Mouse (Mus musculus) layer of hippocampus, adult 18-20 months (tissue): ENCODE measurements at regions not wholly inside any gene's neighbourhood (a gene's known extent, or its start where the extent isn't known, plus 50 kb on each side); places are given as distances from the start of the nearest gene placed in this dataset.

Experiments used
- DNase-seq, 2 experiments: peaks; one replicate each; pipeline ENCODE4 v3.0.0; 2022; ENCODE audit warnings: low spot score in 2 of 2

- no peak for DNase-seq
Observed at GRCm38 (mm10) chr3:129386522-129386921, 54.0 kb upstream of the Enpep start.

- peak; percentile 9 to 39 for DNase-seq
Observed at GRCm38 (mm10) chr3:129390506-129390905, 58.0 kb upstream of the Enpep start.

GRCm38 (mm10) chr3:129391888-129392813 lies 59.6 kb upstream of the Enpep start:
- DNase-seq, result no peak

GRCm38 (mm10) chr3:129392814-129393804 lies 60.6 kb upstream of the Enpep start:
- DNase-seq, result no peak

- no peak for DNase-seq
Observed at GRCm38 (mm10) chr3:129397481-129397880, 65.0 kb upstream of the Enpep start.

- no peak for DNase-seq
Observed at GRCm38 (mm10) chr3:129400092-129400924, 67.8 kb upstream of the Enpep start.

- no peak for DNase-seq
Observed at GRCm38 (mm10) chr3:129411389-129412054, 79.0 kb upstream of the Enpep start.

- no peak for DNase-seq
Observed at GRCm38 (mm10) chr3:129412126-129412960, 79.8 kb upstream of the Enpep start.

GRCm38 (mm10) chr3:129412961-129413246 lies 80.4 kb upstream of the Enpep start:
- DNase-seq, result no peak

GRCm38 (mm10) chr3:129415656-129416055 lies 83.1 kb upstream of the Enpep start:
- DNase-seq, result no peak

- no peak for DNase-seq
Observed at GRCm38 (mm10) chr3:129416337-129416736, 83.8 kb upstream of the Enpep start.

GRCm38 (mm10) chr3:129421620-129422239 lies 89.2 kb upstream of the Enpep start:
- peak in 1 of 2 experiments; percentile 10 for DNase-seq

GRCm38 (mm10) chr3:129428750-129429149 lies 96.2 kb upstream of the Enpep start:
- DNase-seq, result no peak

GRCm38 (mm10) chr3:129429161-129430111 lies 96.9 kb upstream of the Enpep start:
- no peak for DNase-seq

GRCm38 (mm10) chr3:129434056-129434455 lies 98.1 kb upstream of the Elovl6 start:
- DNase-seq, result no peak

- no peak for DNase-seq
Observed at GRCm38 (mm10) chr3:129437687-129438086, 94.5 kb upstream of the Elovl6 start.

GRCm38 (mm10) chr3:129442756-129443155 lies 89.4 kb upstream of the Elovl6 start:
- DNase-seq, result no peak

GRCm38 (mm10) chr3:129444221-129444620 lies 87.9 kb upstream of the Elovl6 start:
- no peak for DNase-seq
